Mouse (Mus musculus): ENCODE data around the gene Ilk. TPM values are rescaled to one million over a fixed set of nuclear protein-coding genes. Genes with fewer than 3 reads are reported as not detected.

Ilk gene
- total RNA-seq, 1 experiment from 2014 or later: 168 TPM

DNA sequence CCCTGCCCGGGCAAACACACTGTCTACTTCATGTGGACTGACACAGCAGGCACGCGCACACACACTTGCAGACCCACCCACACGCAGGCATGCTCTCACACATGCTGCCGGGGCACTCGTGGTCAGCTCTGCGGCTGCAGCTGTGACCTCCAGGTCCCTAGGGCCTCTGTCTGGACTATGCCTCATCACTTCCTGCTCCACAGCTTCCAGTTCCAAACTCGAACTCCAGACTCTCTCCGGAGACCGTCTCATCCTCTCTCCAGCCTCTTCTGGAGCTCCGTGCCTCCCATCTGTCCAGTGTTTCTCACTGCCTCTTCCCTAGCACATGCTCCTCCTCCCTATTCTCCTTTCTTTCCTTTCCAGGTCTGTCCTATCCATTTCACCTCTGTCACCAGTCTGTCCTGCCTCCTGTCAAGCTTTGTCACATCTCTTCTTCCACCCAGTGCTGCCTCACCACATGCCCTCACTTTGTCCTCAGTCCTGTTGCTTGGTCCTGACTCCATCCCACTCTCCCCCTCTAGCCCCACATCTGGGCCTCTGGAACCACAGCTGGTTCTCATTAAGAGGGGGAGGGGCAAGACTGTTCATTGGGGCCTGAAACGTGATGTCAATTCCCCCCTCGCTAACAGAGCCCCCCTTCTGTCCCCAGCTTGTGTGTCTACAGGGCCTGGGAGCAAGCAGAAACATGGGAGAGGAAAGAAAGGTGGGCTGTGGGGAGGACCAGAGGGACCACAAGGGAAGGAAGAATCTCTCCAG lies 41.6 kb downstream of the Ilk start:
- peak; percentile 18; the same call in 1 of the 2 replicates for ATAC-seq (ENCODE audit: extremely low read depth, insufficient number of reproducible peaks, low FRiP score, poor library complexity, severe bottlenecking)

DNA sequence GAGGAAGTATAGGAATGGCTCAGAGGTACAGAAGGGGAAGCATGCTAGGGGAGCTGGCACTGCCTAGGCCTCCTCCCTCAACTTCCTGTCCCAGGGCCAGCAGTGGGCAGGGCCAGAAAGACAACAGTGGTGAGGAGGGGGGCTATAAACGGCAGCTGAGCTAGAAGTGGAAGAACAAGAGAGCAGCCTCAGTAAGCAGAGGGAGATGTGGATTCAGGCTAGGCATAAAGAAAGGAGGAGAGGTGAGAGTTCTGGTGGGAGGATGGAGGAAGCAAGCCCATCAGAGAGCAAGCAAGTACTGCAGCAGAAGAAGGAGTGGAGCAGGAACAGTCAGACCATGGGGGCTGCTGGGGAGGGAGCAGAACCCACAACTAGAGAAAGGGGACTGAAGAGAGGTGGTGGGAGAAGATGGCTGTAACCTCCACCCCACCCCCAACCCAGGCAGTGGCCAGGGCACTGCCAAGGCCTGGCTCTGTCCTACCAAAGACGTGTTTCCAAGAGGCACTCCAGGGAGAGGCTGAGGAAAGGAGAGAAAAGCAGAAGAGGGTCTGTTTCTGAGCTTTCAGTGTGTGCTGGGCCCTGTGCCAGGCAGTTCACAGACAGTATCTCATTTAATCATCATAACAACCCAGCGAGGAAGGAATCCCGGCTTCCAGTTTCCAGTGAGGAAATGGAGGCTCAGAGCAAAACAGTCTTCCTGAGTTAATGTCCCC lies 42.3 kb downstream of the Ilk start:
- ATAC-seq (ENCODE audit: extremely low read depth, insufficient number of reproducible peaks, low FRiP score, poor library complexity, severe bottlenecking): peak; percentile 63; the same call in 1 of the 2 replicates

DNA sequence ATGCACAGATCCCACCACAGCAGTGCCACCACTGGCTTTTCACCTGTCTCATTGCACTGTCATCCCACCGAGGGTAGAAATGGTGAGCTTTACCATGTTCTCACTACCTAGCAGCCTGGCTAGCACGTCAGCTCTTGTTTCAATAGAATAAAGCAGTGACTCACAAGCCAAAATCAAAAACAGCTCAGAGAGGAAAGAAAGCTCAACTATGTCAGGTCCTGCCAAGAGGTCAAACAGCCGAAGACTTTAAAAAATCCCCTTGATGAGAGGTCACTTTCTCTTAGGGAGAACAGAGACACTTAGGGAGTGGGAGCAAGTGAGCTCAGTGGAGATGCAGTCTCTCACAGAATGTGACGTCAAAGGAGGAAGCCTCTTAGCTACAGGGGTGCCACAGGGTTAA lies 47.5 kb downstream of the Ilk start:
- ATAC-seq (ENCODE audit: extremely low read depth, insufficient number of reproducible peaks, low FRiP score, poor library complexity, severe bottlenecking): no peak

DNA sequence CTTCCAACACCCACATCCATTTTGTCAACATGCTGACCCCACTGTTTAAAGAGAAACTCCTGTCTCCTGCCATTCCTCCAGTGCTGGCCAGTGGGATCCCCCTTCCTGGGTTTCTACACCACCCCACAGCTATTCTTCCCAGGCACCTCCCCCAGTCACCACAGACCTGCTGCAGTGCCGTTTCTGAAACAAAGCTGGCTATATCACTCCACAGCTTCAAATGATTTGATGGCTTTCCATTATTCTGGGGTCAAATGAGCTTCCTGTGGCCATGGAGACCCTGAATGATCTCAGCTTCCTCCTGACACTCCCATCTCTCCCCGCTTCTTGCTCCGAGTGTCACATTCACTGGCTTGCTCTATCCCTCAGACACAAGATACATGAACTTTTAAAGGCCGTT lies 48.2 kb downstream of the Ilk start:
- ATAC-seq (ENCODE audit: extremely low read depth, insufficient number of reproducible peaks, low FRiP score, poor library complexity, severe bottlenecking): no peak

DNA sequence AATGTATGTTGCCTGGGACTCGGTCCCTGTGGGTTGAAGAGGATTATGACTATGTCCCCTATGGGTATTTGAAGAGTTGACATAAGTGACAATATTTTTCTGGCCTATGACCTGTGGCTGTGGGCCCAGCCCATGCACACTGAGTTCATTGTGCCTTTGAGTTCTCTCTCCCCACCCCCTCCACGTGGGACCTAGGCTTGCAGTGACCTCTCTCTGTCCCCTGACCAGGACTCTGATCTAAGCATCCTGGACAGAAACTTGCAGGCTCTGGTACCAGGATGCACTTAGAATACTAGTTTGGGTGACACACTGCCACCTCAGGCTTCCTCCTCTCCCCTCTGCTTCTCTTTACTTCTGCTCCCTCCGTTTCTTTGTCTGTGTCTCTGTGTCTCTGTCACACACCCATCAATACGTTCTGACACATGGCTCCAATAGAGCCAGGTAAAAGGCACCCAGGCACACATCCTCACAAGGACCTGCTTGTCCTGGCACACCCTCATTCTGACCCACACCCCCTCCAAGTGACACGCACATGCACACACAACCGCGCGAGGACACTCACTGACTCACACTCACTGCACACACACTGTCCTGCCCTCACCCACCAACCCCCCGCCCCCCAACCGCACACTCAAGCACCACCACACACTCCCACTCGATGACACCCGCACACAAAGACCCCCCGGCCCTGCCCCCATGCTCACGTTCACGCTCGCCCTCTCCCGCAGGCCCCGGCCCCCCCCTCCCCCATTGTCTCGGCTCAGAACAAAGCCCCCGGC lies 50.3 kb downstream of the Ilk start:
- no peak for ATAC-seq (ENCODE audit: extremely low read depth, insufficient number of reproducible peaks, low FRiP score, poor library complexity, severe bottlenecking)

DNA sequence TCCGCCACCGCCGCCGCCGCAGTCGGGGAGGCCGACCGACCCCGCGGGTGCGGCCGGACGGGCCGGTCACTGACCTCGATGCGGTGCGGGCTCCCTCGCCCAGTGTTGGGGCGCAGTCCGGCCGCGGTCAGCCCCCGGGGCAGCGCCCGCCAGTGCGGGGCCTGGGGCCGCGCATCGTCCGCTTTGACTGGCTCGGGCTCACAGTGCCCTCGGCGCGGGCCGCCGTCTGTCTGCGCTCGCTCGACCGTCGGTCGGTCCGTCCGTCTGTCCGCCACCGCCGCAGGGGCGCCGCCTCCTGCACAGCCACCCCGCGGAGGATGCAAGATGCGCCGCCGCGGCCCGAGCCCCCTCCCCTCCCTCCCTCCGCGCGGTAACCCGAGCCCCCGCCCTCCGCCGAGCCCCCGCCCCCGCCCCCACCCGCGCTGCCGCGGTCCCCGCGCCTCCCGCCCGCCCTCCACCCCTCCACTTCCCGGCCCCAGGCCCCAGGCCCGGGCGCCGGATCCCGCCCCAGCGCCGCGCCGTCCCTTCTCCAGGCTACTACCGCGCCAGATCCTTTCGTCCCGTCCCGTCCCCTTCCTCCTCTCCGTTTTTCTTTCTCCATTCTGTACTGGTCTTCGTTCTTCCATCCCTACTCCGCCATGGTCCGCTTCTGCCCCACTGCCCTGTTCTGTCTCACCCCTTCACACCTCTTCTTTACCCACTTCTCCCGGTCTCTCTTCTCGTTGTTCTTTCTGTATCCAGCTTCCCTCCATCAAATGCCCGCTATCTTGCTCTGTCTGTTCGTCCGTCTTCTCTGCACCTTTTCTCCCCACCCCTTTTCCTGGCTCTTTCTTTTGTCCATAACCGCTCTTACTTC lies 51.1 kb downstream of the Ilk start, which contains the start of gene Dchs1:
Gene Dchs1 (minus strand): TSS at position 370 of the 856 bp plus-strand sequence.
- ATAC-seq (ENCODE audit: extremely low read depth, insufficient number of reproducible peaks, low FRiP score, poor library complexity, severe bottlenecking): no peak

DNA sequence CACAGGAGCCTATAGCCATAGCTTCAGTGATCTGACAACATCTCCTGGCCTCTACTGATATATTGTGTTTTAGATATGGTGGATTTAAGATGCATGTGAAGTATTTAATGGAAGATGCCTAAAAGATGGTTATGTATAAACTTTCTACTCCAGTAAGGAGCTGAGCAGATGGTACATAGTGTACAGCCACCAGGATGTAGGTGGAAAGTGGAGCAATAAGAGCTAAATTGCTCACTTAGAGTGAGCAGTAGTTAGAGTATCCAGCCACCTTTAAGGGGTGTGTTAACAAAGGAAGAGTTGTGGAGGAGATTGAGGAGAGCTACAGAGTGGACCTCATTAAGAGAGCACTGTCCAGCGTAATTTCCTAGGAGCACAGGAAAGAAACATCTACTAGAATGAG lies 54.8 kb downstream of the Ilk start:
- ATAC-seq (ENCODE audit: extremely low read depth, insufficient number of reproducible peaks, low FRiP score, poor library complexity, severe bottlenecking): no peak

Other genes starting within 250 kb of the Ilk start
- gene Smpd1, start 182.2 kb upstream of the Ilk start, total RNA-seq (2017): 19.6 and 26.4 TPM in 2 replicates
- gene Apbb1, start 154.9 kb upstream of the Ilk start, total RNA-seq (2017): 1.8 and 5.6 TPM in 2 replicates
- gene Hpx, start 136.5 kb upstream of the Ilk start, total RNA-seq (2017): not detected in 2 replicates
- gene Trim3, start 103.0 kb upstream of the Ilk start, total RNA-seq (2017): 23.3 and 23.5 TPM in 2 replicates
- gene Timm10b, start 96.5 kb upstream of the Ilk start, total RNA-seq (2017): 102 and 144 TPM in 2 replicates
- gene Arfip2, start 96.2 kb upstream of the Ilk start, total RNA-seq (2017): 24.2 and 28.5 TPM in 2 replicates
- gene Gm45799, start 96.0 kb upstream of the Ilk start, total RNA-seq (2017): 4.7 and 16.1 TPM in 2 replicates
- 9.4 and 11.7 TPM in 2 replicates for gene Dnhd1, start 85.8 kb upstream of the Ilk start, total RNA-seq (2017)
- 21.3 and 30.6 TPM in 2 replicates for gene Rrp8, start 793 bp downstream of the Ilk start, total RNA-seq (2017)
- gene Taf10, start 7.8 kb downstream of the Ilk start, total RNA-seq (2017): 82.6 and 111 TPM in 2 replicates
- 21.6 and 27.6 TPM in 2 replicates for gene Tpp1, start 15.6 kb downstream of the Ilk start, total RNA-seq (2017)
- gene Dchs1, start 51.1 kb downstream of the Ilk start, total RNA-seq (2017): not detected in 2 replicates
- 32.5 and 44.4 TPM in 2 replicates for gene Mrpl17, start 74.5 kb downstream of the Ilk start, total RNA-seq (2017)
- 227 and 247 TPM in 2 replicates for gene Gm4070, start 217.4 kb downstream of the Ilk start, total RNA-seq (2017)

Measured in neutrophil, adult 5-6 weeks (primary cell).